Mouse (Mus musculus): ENCODE data around the gene Adgrb3. TPM values are rescaled to one million over a fixed set of nuclear protein-coding genes. Genes with fewer than 3 reads are reported as not detected.
A peak's percentile ranks its signal among the peaks of the same experiment; 100 is the strongest.

Gene Adgrb3
- polyA plus RNA-seq, 1 experiment from 2014 or later: 0.58 TPM

DNA sequence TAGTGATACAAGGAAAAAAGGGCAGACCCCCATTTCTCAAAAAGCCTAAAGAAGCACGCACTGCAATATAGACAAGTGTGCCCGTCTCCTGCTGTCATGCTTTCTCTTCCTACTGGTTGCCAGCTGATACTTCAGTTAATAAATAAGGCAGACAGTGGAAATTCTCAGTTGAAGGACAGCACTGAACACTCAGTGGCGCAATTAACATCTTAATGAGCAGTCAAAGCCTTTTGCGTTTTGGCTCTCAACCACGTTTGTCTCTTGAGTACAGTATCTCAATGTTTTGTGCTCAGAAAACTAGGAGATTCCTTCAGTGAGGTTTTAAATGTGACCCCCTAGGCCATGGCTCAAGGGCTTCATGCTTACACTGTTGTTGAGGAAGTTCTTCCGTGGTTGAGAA lies 587.1 kb downstream of the Adgrb3 start:
- no peak overlapping the region for H3K4me2 ChIP-seq (ENCODE audit: low read length)
- H3K27me3 ChIP-seq (ENCODE audit: control insufficient read depth, insufficient read depth, low read length): no peaks in the 10 kb centered on the region
- no peak overlapping the region for H3K9ac ChIP-seq (ENCODE audit: low read length)
- no peak overlapping the region for H3K4me3 ChIP-seq (ENCODE audit: control insufficient read depth in 1 of 2, insufficient read depth in 1 of 2, low read depth in 1 of 2, low read length in 2 of 2)
- H3K27ac ChIP-seq (replicated peaks in 1 of 2; ENCODE audit: control insufficient read depth in 1 of 2, insufficient read depth in 1 of 2, low read depth in 2 of 2, low read length in 2 of 2): no peak overlapping the region
- H3K9me3 ChIP-seq (ENCODE audit: control insufficient read depth, low read length): no peaks in the 10 kb centered on the region
- ATAC-seq (ENCODE audit: insufficient number of reproducible peaks, insufficient read depth, low FRiP score, low read depth): no peak
- no peaks in the 10 kb centered on the region for H3K4me1 ChIP-seq (ENCODE audit: control insufficient read depth in 2 of 2, insufficient read depth in 2 of 2, low read length in 2 of 2)
- WGBS: 63% methylated on average over 6 of the region's 6 CpGs
- H3K36me3 ChIP-seq (ENCODE audit: control insufficient read depth, insufficient read depth, low read length): no peaks in the 10 kb centered on the region

GRCm38 (mm10) chr1:25229245-25229750 lies 600.2 kb downstream of the Adgrb3 start:
- Histone ChIP-seq H3K27me3 (ENCODE audit: control insufficient read depth, insufficient read depth, low read length) (0 out of 2 replicates have a peak, but pooled peaks cover 4% of the 10 kb centered on the region), H3K9ac (ENCODE audit: low read length) (no peak overlapping the region), H3K9me3 (ENCODE audit: control insufficient read depth, low read length) (no peaks in the 10 kb centered on the region), H3K27ac (replicated peaks in 1 of 2; ENCODE audit: control insufficient read depth in 1 of 2, insufficient read depth in 1 of 2, low read depth in 2 of 2, low read length in 2 of 2) (no peak overlapping the region), H3K4me1 (ENCODE audit: control insufficient read depth in 2 of 2, insufficient read depth in 2 of 2, low read length in 2 of 2) (0 out of 4 replicates have a peak, but pooled peaks cover 0 to 3% of the 10 kb centered on the region in 2 experiments), H3K4me3 (ENCODE audit: control insufficient read depth in 1 of 2, insufficient read depth in 1 of 2, low read depth in 1 of 2, low read length in 2 of 2) (no peak overlapping the region), H3K36me3 (ENCODE audit: control insufficient read depth, insufficient read depth, low read length) (no peaks in the 10 kb centered on the region), H3K4me2 (ENCODE audit: low read length) (no peak overlapping the region)
- no peak for ATAC-seq (ENCODE audit: insufficient number of reproducible peaks, insufficient read depth, low FRiP score, low read depth)
- WGBS: 33% methylated on average over 7 of the region's 7 CpGs

GRCm38 (mm10) chr1:25228381-25229244 lies 600.9 kb downstream of the Adgrb3 start:
- peak overlapping the region; percentile 45 for H3K4me2 ChIP-seq (ENCODE audit: low read length)
- ATAC-seq (ENCODE audit: insufficient number of reproducible peaks, insufficient read depth, low FRiP score, low read depth): no peak
- 6% methylated on average over 37 of the region's 37 CpGs for WGBS

GRCm38 (mm10) chr1:25227880-25228279 lies 601.6 kb downstream of the Adgrb3 start:
- H3K4me3 ChIP-seq (ENCODE audit: control insufficient read depth in 1 of 2, insufficient read depth in 1 of 2, low read depth in 1 of 2, low read length in 2 of 2): no peak overlapping the region
- 0 out of 4 replicates have a peak, but pooled peaks cover 0 to 3% of the 10 kb centered on the region in 2 experiments for H3K4me1 ChIP-seq (ENCODE audit: control insufficient read depth in 2 of 2, insufficient read depth in 2 of 2, low read length in 2 of 2)
- WGBS: 40% methylated on average over 3 of the region's 3 CpGs
- no peak overlapping the region for H3K9ac ChIP-seq (ENCODE audit: low read length)
- no peak overlapping the region for H3K27ac ChIP-seq (replicated peaks in 1 of 2; ENCODE audit: control insufficient read depth in 1 of 2, insufficient read depth in 1 of 2, low read depth in 2 of 2, low read length in 2 of 2)
- H3K27me3 ChIP-seq (ENCODE audit: control insufficient read depth, insufficient read depth, low read length): 0 out of 2 replicates have a peak, but pooled peaks cover 4% of the 10 kb centered on the region
- no peak for ATAC-seq (ENCODE audit: insufficient number of reproducible peaks, insufficient read depth, low FRiP score, low read depth)
- H3K9me3 ChIP-seq (ENCODE audit: control insufficient read depth, low read length): no peaks in the 10 kb centered on the region
- no peaks in the 10 kb centered on the region for H3K36me3 ChIP-seq (ENCODE audit: control insufficient read depth, insufficient read depth, low read length)
- peak overlapping the region; percentile 45 for H3K4me2 ChIP-seq (ENCODE audit: low read length)

More at GRCm38 (mm10) chr1:25228381-25229244, 600.9 kb downstream of the Adgrb3 start:
- H3K4me1 ChIP-seq (ENCODE audit: control insufficient read depth in 2 of 2, insufficient read depth in 2 of 2, low read length in 2 of 2): 0 out of 4 replicates have a peak, but pooled peaks cover 0 to 3% of the 10 kb centered on the region in 2 experiments
- H3K36me3 ChIP-seq (ENCODE audit: control insufficient read depth, insufficient read depth, low read length): no peaks in the 10 kb centered on the region
- H3K4me3 ChIP-seq (ENCODE audit: control insufficient read depth in 1 of 2, insufficient read depth in 1 of 2, low read depth in 1 of 2, low read length in 2 of 2): peak overlapping the region in 1 of 2 experiments; percentile 20; a peak in 1 of 4 replicates
- 0 out of 2 replicates have a peak, but pooled peaks cover 4% of the 10 kb centered on the region for H3K27me3 ChIP-seq (ENCODE audit: control insufficient read depth, insufficient read depth, low read length)
- no peaks in the 10 kb centered on the region for H3K9me3 ChIP-seq (ENCODE audit: control insufficient read depth, low read length)
- no peak overlapping the region for H3K9ac ChIP-seq (ENCODE audit: low read length)
- no peak overlapping the region for H3K27ac ChIP-seq (replicated peaks in 1 of 2; ENCODE audit: control insufficient read depth in 1 of 2, insufficient read depth in 1 of 2, low read depth in 2 of 2, low read length in 2 of 2)

- Histone ChIP-seq H3K27me3 (ENCODE audit: control insufficient read depth, insufficient read depth, low read length) (no peaks in the 10 kb centered on the region), H3K9me3 (ENCODE audit: control insufficient read depth, low read length) (no peaks in the 10 kb centered on the region), H3K27ac (replicated peaks in 1 of 2; ENCODE audit: control insufficient read depth in 1 of 2, insufficient read depth in 1 of 2, low read depth in 2 of 2, low read length in 2 of 2) (no peak overlapping the region), H3K9ac (ENCODE audit: low read length) (no peak overlapping the region), H3K36me3 (ENCODE audit: control insufficient read depth, insufficient read depth, low read length) (no peaks in the 10 kb centered on the region), H3K4me3 (ENCODE audit: control insufficient read depth in 1 of 2, insufficient read depth in 1 of 2, low read depth in 1 of 2, low read length in 2 of 2) (no peak overlapping the region), H3K4me1 (ENCODE audit: control insufficient read depth in 2 of 2, insufficient read depth in 2 of 2, low read length in 2 of 2) (no peaks in the 10 kb centered on the region), H3K4me2 (ENCODE audit: low read length) (no peak overlapping the region)
- ATAC-seq (ENCODE audit: insufficient number of reproducible peaks, insufficient read depth, low FRiP score, low read depth): no peak
- WGBS: 41% methylated on average over 5 of the region's 5 CpGs
Measured at GRCm38 (mm10) chr1:25204636-25205035, 624.9 kb downstream of the Adgrb3 start.

DNA sequence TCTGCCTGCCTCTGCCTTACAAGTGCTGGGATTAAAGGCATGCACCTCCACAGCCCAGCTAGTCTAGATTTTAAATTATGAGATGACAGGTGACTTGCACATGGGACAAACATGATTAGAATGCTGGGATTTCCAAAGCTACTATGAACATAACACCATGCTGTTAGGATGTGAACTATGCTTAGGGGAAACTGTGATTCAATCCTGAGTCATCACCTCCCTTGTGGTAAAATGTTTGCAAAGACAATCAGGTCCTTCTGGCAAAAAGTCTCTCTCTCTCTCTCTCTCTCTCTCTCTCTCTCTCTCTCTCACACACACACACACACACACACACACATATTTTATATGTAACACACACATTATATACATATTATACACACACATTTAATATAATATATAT lies 630.1 kb downstream of the Adgrb3 start:
- H3K36me3 ChIP-seq (ENCODE audit: control insufficient read depth, insufficient read depth, low read length): no peaks in the 10 kb centered on the region
- no peaks in the 10 kb centered on the region for H3K27me3 ChIP-seq (ENCODE audit: control insufficient read depth, insufficient read depth, low read length)
- no peak for ATAC-seq (ENCODE audit: insufficient number of reproducible peaks, insufficient read depth, low FRiP score, low read depth)
- H3K27ac ChIP-seq (replicated peaks in 1 of 2; ENCODE audit: control insufficient read depth in 1 of 2, insufficient read depth in 1 of 2, low read depth in 2 of 2, low read length in 2 of 2): no peak overlapping the region
- H3K4me3 ChIP-seq (ENCODE audit: control insufficient read depth in 1 of 2, insufficient read depth in 1 of 2, low read depth in 1 of 2, low read length in 2 of 2): no peak overlapping the region
- H3K4me2 ChIP-seq (ENCODE audit: low read length): no peak overlapping the region
- no peak overlapping the region for H3K9ac ChIP-seq (ENCODE audit: low read length)
- H3K4me1 ChIP-seq (ENCODE audit: control insufficient read depth in 2 of 2, insufficient read depth in 2 of 2, low read length in 2 of 2): no peaks in the 10 kb centered on the region
- H3K9me3 ChIP-seq (ENCODE audit: control insufficient read depth, low read length): no peaks in the 10 kb centered on the region

- H3K27me3 ChIP-seq (ENCODE audit: control insufficient read depth, insufficient read depth, low read length): no peaks in the 10 kb centered on the region
- ATAC-seq (ENCODE audit: insufficient number of reproducible peaks, insufficient read depth, low FRiP score, low read depth): no peak
- no peak overlapping the region for H3K9ac ChIP-seq (ENCODE audit: low read length)
- no peak overlapping the region for H3K27ac ChIP-seq (replicated peaks in 1 of 2; ENCODE audit: control insufficient read depth in 1 of 2, insufficient read depth in 1 of 2, low read depth in 2 of 2, low read length in 2 of 2)
- WGBS: 77% methylated on average over 11 of the region's 11 CpGs
- no peaks in the 10 kb centered on the region for H3K36me3 ChIP-seq (ENCODE audit: control insufficient read depth, insufficient read depth, low read length)
- H3K4me1 ChIP-seq (ENCODE audit: control insufficient read depth in 2 of 2, insufficient read depth in 2 of 2, low read length in 2 of 2): peaks cover 0 to 2% of the 10 kb centered on the region in 2 experiments; a peak in 1 of 4 replicates
- no peak overlapping the region for H3K4me3 ChIP-seq (ENCODE audit: control insufficient read depth in 1 of 2, insufficient read depth in 1 of 2, low read depth in 1 of 2, low read length in 2 of 2)
- H3K9me3 ChIP-seq (ENCODE audit: control insufficient read depth, low read length): no peaks in the 10 kb centered on the region
- no peak overlapping the region for H3K4me2 ChIP-seq (ENCODE audit: low read length)
Measured at GRCm38 (mm10) chr1:25191986-25192385, 637.5 kb downstream of the Adgrb3 start.
